Mouse (Mus musculus) kidney, postnatal 4 days (tissue): ENCODE results near the gene Aknad1.

Source experiments
- DNase-seq, 2 experiments: peaks; one replicate each; pipeline ENCODE4 v3.0.0; 2021; ENCODE audit warnings: mixed read lengths in 2 of 2

Gene Aknad1

DNA sequence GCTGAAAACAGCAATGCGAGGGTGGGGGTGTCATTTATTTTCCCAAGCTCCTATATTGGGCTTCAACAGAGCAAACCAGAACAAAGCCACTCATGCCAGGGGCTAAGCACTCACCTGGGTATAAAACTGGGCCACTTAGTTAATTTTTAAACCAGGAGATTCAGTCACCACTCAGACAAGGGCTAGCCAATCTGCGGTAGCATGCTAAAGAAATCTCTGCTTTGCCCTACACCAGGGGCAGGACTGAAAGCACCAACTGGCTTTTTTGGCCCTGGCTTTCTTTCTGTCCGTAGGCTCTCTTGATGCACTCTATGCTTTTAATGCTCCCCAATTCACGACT, 49.0 kb downstream of the Aknad1 start:
- no peak for DNase-seq

DNA sequence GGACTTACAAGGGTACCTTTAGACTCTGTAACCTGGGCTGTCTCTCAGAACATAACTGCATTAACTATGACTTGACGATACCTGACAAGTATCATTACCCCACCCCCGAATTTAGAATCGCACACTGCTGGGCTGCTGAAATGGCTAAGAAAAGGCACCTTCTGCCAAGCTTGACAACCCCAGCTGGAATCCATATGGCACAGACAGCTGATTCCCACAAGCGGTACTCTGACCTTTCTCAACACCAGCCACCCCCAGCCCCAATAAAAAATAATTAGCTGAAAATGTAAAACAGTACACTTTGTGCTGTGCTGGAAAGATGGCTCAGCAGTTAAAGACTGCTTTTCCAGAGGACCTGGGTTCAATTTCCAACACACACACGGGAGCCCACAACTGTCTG, 49.8 kb downstream of the Aknad1 start:
- no peak for DNase-seq

DNA sequence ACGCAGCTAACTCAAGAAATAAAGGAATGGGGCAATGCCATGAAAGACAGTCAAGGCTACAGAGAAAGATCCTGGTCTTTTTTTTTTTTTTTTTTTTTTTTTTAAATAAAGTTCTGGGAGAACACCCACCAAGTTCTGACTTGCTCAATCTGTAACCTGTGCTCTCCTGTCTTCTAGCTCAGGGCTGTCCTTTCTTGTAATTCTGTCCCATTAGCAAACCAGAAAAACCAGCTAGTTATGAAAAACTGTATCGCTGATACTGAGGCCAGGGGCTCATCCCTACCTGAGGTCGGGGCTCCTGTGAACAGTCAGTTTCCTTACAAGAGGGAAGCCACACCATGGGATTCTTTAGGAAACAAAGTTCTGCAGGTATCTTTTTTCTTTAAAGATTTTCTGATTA, 51.0 kb downstream of the Aknad1 start:
- DNase-seq, result no peak

DNA sequence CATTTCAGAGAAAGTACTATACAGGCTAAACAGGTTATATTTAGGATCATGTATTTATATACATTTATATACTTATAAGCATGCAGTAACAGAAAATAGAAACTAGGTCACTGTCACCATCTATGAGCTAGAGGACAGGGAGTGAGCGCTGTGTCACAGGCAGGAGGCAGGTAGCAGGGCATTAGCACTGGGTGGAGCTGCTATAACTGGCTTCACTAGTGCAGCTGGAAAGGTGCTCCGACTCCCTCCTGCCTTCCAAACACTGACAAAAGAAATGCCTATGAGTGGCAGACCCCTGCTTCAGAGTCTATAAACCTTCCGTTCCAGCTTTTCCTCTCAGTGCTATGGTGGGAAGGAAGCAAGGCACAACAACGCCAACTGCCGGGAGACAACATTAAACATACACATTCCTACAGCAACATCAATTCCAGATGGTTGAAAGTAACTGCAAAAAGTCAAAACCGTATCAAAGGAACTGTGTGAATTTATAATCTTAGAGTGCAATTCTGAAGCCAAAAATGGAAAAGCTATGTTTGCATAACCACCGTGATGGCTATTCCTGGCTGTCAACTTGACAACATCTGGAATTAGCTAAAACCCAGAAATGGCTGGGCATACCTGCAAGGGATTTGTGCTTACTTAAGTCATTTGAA, 51.7 kb downstream of the Aknad1 start:
- no peak for DNase-seq

DNA sequence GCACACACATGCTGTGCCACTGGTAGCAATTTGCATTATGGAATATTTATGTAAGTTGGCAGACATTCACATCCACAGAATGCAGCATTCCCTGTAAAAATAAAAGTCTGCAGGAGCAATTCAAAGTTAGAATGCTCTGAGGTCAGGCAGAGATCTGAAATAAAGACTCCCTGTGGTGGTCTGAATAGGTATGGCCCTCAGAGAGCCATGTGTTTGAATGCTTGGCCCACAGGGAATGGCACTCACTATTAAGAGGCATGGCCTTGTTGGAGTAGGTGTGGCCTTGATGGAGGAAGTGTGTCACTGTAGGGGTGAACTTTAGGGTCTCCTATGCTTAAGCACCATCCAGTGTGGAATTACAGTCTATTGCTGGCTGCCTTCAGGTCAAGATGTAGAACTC, 53.0 kb downstream of the Aknad1 start:
- DNase-seq, result no peak

DNA sequence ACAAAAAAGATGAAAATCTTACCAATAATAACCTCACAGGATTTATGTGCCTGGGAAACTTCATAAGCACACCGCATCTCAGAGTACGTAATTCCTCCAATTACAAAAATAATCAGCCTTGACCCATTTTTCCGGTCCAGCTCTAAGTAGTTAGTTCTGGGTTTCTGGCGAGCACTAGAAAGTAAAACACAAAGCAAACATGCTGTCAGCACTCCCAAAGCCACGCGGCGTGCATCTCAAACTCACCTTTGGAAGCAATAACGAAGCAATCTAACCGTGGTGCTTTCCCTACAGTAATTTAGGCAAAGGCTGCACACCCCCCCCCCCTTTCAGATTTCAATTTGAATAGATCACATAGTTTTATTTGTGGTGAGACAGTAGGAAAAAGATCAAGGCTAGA, 55.3 kb downstream of the Aknad1 start:
- no peak for DNase-seq

- DNase-seq, result no peak
Measured at GRCm38 (mm10) chr3:108795554-108796299, 56.3 kb downstream of the Aknad1 start.

DNA sequence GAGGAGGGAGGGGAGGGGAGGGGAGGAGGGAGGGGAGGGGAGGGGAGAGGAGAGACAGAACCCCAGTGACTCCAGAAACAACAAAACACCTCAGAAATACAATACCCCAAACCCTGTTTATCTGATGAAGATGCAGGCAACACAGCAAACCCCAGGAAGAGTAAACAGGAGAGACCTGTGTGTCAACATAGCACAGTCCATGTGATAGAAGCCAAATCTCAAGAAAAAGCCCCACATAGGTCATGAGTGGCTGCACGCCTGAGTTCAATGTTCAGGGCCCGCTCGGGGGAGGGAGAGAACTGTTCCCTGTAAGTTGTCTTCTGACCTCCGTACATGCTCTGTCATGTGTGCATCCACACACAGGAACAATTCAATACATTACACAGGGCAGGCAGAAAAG, 56.9 kb downstream of the Aknad1 start:
- DNase-seq, result no peak

DNA sequence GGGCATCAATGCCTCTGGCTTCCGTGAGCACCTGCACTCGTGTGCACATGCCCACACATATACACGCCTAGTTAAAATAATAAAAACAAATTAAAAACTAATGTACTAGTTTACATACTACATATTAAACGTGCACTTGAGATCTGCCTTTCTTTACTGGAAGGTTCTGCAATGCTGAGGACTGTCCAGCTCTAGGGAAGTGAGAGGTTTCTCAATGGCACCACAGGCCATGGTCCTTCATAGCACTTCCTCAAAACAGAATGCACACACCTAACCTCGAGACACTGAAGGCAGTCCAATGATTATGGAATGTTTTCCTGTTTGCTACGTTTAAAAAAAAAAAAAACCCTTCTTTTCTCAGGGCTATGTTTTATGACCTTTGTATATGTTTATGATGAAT, 58.3 kb downstream of the Aknad1 start:
- DNase-seq, result no peak

DNA sequence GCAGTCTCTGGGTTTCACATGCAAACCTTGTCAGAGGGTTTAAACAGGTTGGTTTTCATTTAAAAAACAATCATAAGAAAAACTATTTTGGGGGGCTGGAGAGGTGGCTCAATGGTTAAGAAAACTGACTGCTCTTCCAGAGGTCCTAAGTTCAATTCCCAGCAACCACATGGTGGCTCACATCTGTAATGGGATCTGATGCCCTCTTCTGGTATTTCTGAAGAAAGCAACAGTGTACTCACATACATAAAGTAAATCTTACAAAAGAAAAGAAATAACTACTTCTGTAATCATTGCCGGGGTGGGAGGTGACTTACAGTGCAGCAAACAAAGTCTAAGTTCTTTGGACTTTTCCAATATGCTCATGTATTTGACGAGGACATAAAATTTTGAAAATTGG, 58.9 kb downstream of the Aknad1 start:
- no peak for DNase-seq

- DNase-seq, result no peak
Measured at GRCm38 (mm10) chr3:108805622-108806021, 66.2 kb downstream of the Aknad1 start.

- DNase-seq, result no peak
Measured at GRCm38 (mm10) chr3:108810747-108811263, 71.3 kb downstream of the Aknad1 start.

GRCm38 (mm10) chr3:108815631-108816030, 76.2 kb downstream of the Aknad1 start:
- DNase-seq, result no peak

DNA sequence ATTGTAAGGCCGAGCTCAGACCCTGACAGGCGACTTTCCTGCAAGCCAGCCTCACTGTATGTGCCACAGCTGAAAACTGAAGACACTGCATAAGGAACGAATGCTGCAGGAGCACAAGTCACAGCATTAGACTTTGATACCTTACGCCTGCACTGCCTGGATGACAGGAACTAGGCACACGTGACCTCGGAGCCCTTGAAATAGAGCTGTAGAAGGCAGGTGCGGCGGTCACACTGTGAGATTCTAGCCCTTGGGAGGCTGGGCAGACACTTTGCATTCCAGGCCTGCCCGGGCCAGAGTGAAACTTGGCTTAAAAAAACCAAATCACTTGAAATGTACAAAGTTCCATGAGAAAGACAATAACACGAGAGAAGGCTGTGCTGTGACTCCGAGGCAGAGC, 91.0 kb downstream of the Aknad1 start:
- peak; percentile 40 to 65 for DNase-seq

- DNase-seq, result no peak
Measured at GRCm38 (mm10) chr3:108831750-108832149, 92.3 kb downstream of the Aknad1 start.
